Mouse (Mus musculus) intestine, embryonic 15.5 days (tissue): ENCODE data around the gene Evi5l. TPM values are rescaled to one million over a fixed set of nuclear protein-coding genes. Genes with fewer than 3 reads are reported as not detected.
A peak's percentile ranks its signal among the peaks of the same experiment; 100 is the strongest.

Experiments used
- ATAC-seq: fragments of 200-750 bp; cut with Nextera tagmentation; 2 replicates; pipeline ENCODE4 v1.8.0; 2017; ENCODE audit warnings: moderate TSS enrichment, moderate library complexity
- H3K27ac ChIP-seq: fragments of 300-500 bp; sonication (generic); 2 replicates; pipeline ENCODE4 v1.5.1; 2015; ENCODE audit warnings: mild to moderate bottlenecking, inconsistent platforms
- H3K27me3 ChIP-seq: fragments of 300-500 bp; sonication (generic); replicated peaks from 2 replicates; pipeline ENCODE4 v1.6.1; 2015; ENCODE audit warnings: inconsistent platforms
- H3K36me3 ChIP-seq: fragments of 300-500 bp; sonication (generic); 2 replicates; pipeline ENCODE4 v1.6.1; 2015; ENCODE audit warnings: inconsistent platforms
- H3K4me1 ChIP-seq: fragments of 300-500 bp; sonication (generic); replicated peaks from 2 replicates; pipeline ENCODE4 v1.6.1; 2015; ENCODE audit warnings: inconsistent platforms
- H3K4me2 ChIP-seq: fragments of 300-500 bp; sonication (generic); replicated peaks from 2 replicates; pipeline ENCODE4 v1.6.1; 2015; ENCODE audit warnings: mild to moderate bottlenecking, inconsistent platforms
- H3K4me3 ChIP-seq: fragments of 300-500 bp; sonication (generic); replicated peaks from 2 replicates; pipeline ENCODE4 v1.5.1; 2015; ENCODE audit warnings: inconsistent platforms
- H3K9ac ChIP-seq: fragments of 300-500 bp; sonication (generic); 2 replicates; pipeline ENCODE4 v1.6.1; 2015; ENCODE audit warnings: inconsistent platforms
- H3K9me3 ChIP-seq: fragments of 300-500 bp; sonication (generic); 2 replicates; pipeline ENCODE4 v1.6.1; 2016; ENCODE audit warnings: inconsistent platforms
- WGBS: fragments of 180-500 bp; shearing (Covaris S2); methylation state at CpG from one replicate; pipeline ENCODE4 v1.1.7; 2015; 5-methylcytosine and 5-hydroxymethylcytosine counted together
- polyA plus RNA-seq: library from polyadenylated mRNA; unstranded; fragments of >200 nt; fragmentation: Nextera tagmentation; extraction: Ambion mirVana; gene quantifications from 2 replicates; pipeline ENCODE4 v1.2.1, GENCODE M21; 2015

Gene Evi5l
- polyA plus RNA-seq, 1 experiment from 2014 or later: 18.9 TPM

DNA sequence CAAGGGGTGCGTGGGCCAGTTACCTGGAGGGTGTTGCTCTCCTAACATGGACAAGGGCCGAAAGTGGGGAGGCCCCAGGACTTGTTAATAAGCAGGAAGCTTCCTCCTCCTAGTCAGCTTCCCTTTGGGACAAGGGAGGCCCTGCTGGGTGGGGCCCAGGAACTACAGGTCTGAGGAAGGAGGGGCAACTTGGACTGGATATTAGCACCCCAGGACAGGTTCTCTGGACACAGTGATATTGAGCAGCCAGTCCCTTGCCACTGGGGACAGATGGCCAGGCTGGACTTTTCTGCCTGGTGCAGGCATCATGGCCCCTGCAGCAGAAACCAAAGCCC, 40.6 kb downstream of the Evi5l start:
- WGBS: 40% methylated on average over 2 of the region's 2 CpGs
- peak; percentile 64 for ATAC-seq
- 0 out of 2 replicates have a peak overlapping the region, but pooled peaks have one; percentile 7 for H3K4me3 ChIP-seq
- H3K4me2 ChIP-seq: peak overlapping the region; percentile 46
- no peaks in the 10 kb centered on the region for H3K27me3 ChIP-seq
- H3K9me3 ChIP-seq: no peaks in the 10 kb centered on the region
- peak overlapping the region; percentile 48 for H3K27ac ChIP-seq
- H3K36me3 ChIP-seq: peaks cover 9% of the 10 kb centered on the region; the same call in 1 of the 2 replicates
- no peak overlapping the region for H3K9ac ChIP-seq
- peaks cover 21% of the 10 kb centered on the region for H3K4me1 ChIP-seq

- Histone ChIP-seq H3K4me2 (no peak overlapping the region), H3K4me1 (peaks cover 44% of the 10 kb centered on the region)
- WGBS: 76% methylated on average over 6 of the region's 6 CpGs
Measured at GRCm38 (mm10) chr8:4211097-4211496, 44.7 kb downstream of the Evi5l start.

DNA sequence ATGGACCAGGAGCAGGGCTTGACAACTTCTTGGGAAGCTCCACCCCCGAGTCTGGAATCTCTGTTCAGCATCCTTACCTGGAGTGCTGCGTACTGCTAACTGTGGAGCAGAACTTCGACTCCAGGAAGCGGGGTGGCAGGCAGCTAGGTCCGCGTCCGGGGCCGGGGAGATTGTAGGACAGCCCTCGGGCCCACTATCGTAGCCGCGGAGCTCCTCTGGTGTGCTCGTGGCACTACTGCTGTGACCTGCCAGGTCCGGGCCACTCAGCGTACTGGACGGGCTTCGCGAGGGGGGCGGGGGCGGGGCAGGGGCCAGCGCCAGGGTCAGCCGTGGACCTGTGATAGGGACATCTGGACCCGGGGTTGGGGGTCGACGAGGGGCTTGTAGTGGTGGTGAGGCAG, 46.4 kb downstream of the Evi5l start:
- ATAC-seq: peak; percentile 16
- Histone ChIP-seq H3K36me3 (peaks cover 9% of the 10 kb centered on the region; the same call in 1 of the 2 replicates), H3K9me3 (no peaks in the 10 kb centered on the region), H3K4me3 (peak overlapping the region; percentile 47), H3K4me2 (peak overlapping the region; percentile 96), H3K4me1 (peaks cover 45% of the 10 kb centered on the region), H3K9ac (peak overlapping the region; percentile 56), H3K27ac (0 out of 2 replicates have a peak overlapping the region, but pooled peaks have one; percentile 56), H3K27me3 (peaks cover 22% of the 10 kb centered on the region)
- 1% methylated on average over 25 of the region's 25 CpGs for WGBS

More at GRCm38 (mm10) chr8:4211097-4211496, 44.7 kb downstream of the Evi5l start:
- Histone ChIP-seq H3K27me3 (peaks cover 7% of the 10 kb centered on the region), H3K36me3 (peaks cover 9% of the 10 kb centered on the region; the same call in 1 of the 2 replicates), H3K9ac (no peak overlapping the region), H3K4me3 (no peak overlapping the region), H3K9me3 (no peaks in the 10 kb centered on the region), H3K27ac (no peak overlapping the region)
- no peak for ATAC-seq

- Histone ChIP-seq H3K27ac (peak overlapping the region; percentile 81), H3K4me1 (peaks cover 45% of the 10 kb centered on the region), H3K9ac (peak overlapping the region; percentile 56), H3K4me3 (peak overlapping the region; percentile 47), H3K36me3 (peaks cover 9% of the 10 kb centered on the region; the same call in 1 of the 2 replicates), H3K4me2 (peak overlapping the region; percentile 96), H3K9me3 (no peaks in the 10 kb centered on the region), H3K27me3 (peaks cover 23% of the 10 kb centered on the region)
- ATAC-seq: peak; percentile 76
- WGBS: 5% methylated on average over 18 of the region's 18 CpGs
Measured at GRCm38 (mm10) chr8:4213210-4214005, 47.0 kb downstream of the Evi5l start.

GRCm38 (mm10) chr8:4214006-4214980, 47.9 kb downstream of the Evi5l start:
- ATAC-seq: peak; percentile 80
- Histone ChIP-seq H3K4me1 (peaks cover 45% of the 10 kb centered on the region), H3K4me3 (peak overlapping the region; percentile 47), H3K4me2 (peak overlapping the region; percentile 96), H3K36me3 (peaks cover 7% of the 10 kb centered on the region; the same call in 1 of the 2 replicates), H3K9me3 (no peaks in the 10 kb centered on the region), H3K9ac (peak overlapping the region; percentile 56; the same call in 1 of the 2 replicates), H3K27me3 (peaks cover 23% of the 10 kb centered on the region), H3K27ac (peak overlapping the region; percentile 81)
- WGBS: 8% methylated on average over 33 of the region's 33 CpGs

GRCm38 (mm10) chr8:4216296-4216695, 49.9 kb downstream of the Evi5l start:
- H3K36me3 ChIP-seq: no peaks in the 10 kb centered on the region
- peak overlapping the region; percentile 57; the same call in 1 of the 2 replicates for H3K9ac ChIP-seq
- peak overlapping the region; percentile 49 for H3K4me3 ChIP-seq
- peak overlapping the region; percentile 97 for H3K4me2 ChIP-seq
- peaks cover 45% of the 10 kb centered on the region for H3K4me1 ChIP-seq
- no peak overlapping the region for H3K27ac ChIP-seq
- no peak for ATAC-seq
- no peaks in the 10 kb centered on the region for H3K9me3 ChIP-seq
- 9% methylated on average over 18 of the region's 18 CpGs for WGBS
- H3K27me3 ChIP-seq: peaks cover 23% of the 10 kb centered on the region

DNA sequence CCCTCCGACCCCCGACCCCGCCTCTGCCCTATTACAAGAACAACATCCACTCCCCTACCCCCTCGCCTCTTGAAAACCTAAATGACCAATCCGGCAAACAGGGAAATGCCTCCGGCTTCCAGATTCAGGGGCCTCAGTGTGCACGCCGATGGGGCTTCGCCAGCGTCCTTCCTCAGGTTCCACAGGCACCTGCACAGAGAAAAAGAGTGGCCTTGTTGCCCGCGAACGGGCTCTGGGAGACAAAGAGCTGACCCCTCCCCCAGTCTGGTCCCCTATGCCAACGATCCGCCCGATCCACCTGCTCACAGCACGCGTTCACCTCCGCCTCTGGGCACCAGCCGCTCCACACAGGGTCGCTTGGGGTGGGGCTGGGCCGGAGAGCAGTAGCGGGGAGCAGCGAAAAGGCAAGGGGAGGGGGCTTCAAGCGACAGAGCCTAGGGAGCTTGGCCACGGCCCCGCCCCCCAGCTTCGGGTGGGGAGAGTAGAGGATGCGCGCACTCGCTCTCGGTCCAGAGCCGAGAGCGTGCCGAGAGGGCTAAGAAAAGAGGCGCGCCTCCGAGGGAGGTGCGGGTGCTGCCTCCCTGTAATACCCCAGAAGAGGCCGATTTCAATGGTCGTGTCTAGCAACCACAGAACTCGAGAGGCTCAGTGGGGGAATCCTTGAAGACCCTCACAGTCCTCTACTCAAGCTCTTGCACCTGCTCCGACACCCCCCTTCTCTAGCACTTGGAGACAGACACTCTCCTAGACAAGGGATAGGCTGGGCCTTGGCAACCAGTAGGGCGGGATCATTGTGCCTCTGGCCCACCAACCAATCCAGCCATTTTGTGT, 50.6 kb downstream of the Evi5l start, which contains the start of gene Prr36:
Prr36 (minus strand) TSS at position 669 of the 831 bp plus-strand sequence.
- WGBS: under 1% methylated on average over 44 of the region's 44 CpGs
- no peaks in the 10 kb centered on the region for H3K36me3 ChIP-seq
- peak within 1 kb of the TSS; percentile 57 for H3K9ac ChIP-seq
- H3K27ac ChIP-seq: 0 out of 2 replicates have a peak within 1 kb of the TSS, but pooled peaks have one; percentile 13
- peaks cover 23% of the 10 kb centered on the region for H3K27me3 ChIP-seq
- ATAC-seq: peak; percentile 18; the same call in 1 of the 2 replicates
- H3K4me3 ChIP-seq: peak within 1 kb of the TSS; percentile 49
- peak within 1 kb of the TSS; percentile 97 for H3K4me2 ChIP-seq
- H3K9me3 ChIP-seq: no peaks in the 10 kb centered on the region
- peaks cover 45% of the 10 kb centered on the region for H3K4me1 ChIP-seq

GRCm38 (mm10) chr8:4219617-4220016, 53.2 kb downstream of the Evi5l start:
- H3K4me3 ChIP-seq: no peak overlapping the region

DNA sequence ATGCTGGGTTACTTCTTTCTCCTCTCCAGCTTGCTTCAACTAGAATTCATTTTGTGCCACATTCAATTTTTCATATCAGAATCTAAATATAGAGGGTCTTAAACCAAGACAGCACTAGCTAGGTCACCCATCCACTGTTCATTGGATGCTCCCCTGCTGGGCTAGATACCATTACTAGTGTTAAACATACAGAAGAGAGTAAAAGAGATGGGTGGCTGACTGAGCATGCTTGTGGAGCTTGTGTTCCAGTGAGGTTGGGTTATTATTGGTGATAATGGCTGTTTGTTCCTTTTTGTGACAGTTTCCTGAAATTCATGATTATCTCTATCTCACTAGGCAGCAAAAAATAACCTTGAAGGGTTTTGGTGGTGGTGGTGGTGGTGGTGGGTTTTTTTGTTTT, 55.7 kb downstream of the Evi5l start:
- ATAC-seq: no peak
- Histone ChIP-seq H3K36me3 (no peaks in the 10 kb centered on the region), H3K4me2 (no peak overlapping the region), H3K4me1 (peaks cover 9% of the 10 kb centered on the region), H3K4me3 (no peak overlapping the region), H3K9ac (no peak overlapping the region), H3K27ac (no peak overlapping the region), H3K27me3 (peaks cover 8% of the 10 kb centered on the region), H3K9me3 (no peaks in the 10 kb centered on the region)

More at GRCm38 (mm10) chr8:4219617-4220016, 53.2 kb downstream of the Evi5l start:
- 85% methylated on average over 3 of the region's 3 CpGs for WGBS
- Histone ChIP-seq H3K4me1 (peaks cover 26% of the 10 kb centered on the region), H3K4me2 (no peak overlapping the region), H3K9me3 (no peaks in the 10 kb centered on the region), H3K36me3 (no peaks in the 10 kb centered on the region), H3K27me3 (peaks cover 23% of the 10 kb centered on the region), H3K9ac (no peak overlapping the region), H3K27ac (no peak overlapping the region)
- ATAC-seq: no peak

DNA sequence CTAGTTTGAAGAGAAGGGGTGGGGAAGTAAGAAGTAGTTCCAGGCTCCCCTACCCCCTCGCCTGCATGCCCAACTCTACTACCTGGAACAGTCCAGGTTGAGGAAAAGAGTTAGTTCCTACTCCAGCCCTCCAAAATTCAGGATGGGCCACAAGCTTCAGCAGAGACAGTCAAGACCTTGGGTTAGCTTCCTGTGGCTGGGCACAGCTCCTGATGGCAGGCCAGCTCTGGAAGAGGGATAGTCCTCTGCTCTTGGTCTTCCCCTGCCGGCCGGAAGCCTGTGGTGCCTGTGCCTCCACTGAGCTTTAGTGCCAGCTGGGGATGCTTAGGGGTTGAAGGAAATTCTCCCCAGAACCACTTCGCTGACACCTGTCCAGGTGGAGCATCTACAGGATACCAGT, 60.0 kb downstream of the Evi5l start:
- Histone ChIP-seq H3K27ac (no peak overlapping the region), H3K4me1 (peaks cover 4% of the 10 kb centered on the region; the same call in 1 of the 2 replicates), H3K27me3 (no peaks in the 10 kb centered on the region; the same call in 1 of the 2 replicates), H3K4me2 (peak overlapping the region; percentile 70), H3K36me3 (no peaks in the 10 kb centered on the region), H3K4me3 (peak overlapping the region; percentile 35), H3K9me3 (no peaks in the 10 kb centered on the region), H3K9ac (peak overlapping the region; percentile 35; the same call in 1 of the 2 replicates)
- ATAC-seq: peak; percentile 32
- 29% methylated on average over 4 of the region's 4 CpGs for WGBS

GRCm38 (mm10) chr8:4226739-4227347, 60.5 kb downstream of the Evi5l start, which contains the start of gene Lrrc8e:
Lrrc8e (plus strand) TSS chr8:4226827.
- Histone ChIP-seq H3K36me3 (no peaks in the 10 kb centered on the region), H3K4me2 (peak within 1 kb of the TSS; percentile 70), H3K9me3 (no peaks in the 10 kb centered on the region), H3K27ac (no peak within 1 kb of the TSS), H3K4me3 (peak within 1 kb of the TSS; percentile 35), H3K9ac (peak within 1 kb of the TSS; percentile 35), H3K4me1 (peaks cover 4% of the 10 kb centered on the region; the same call in 1 of the 2 replicates), H3K27me3 (no peaks in the 10 kb centered on the region; the same call in 1 of the 2 replicates)
- 4% methylated on average over 33 of the region's 33 CpGs for WGBS
- peak; percentile 79 for ATAC-seq
